Mouse (Mus musculus): Measurements from ENCODE around the gene Setd1b. TPM values are rescaled to one million over a fixed set of nuclear protein-coding genes. Genes with fewer than 3 reads are reported as not detected.

The Setd1b gene
- polyA plus RNA-seq, 1 experiment = 18.5 TPM

GRCm38 (mm10) chr5:123103556-123103955 lies 38.4 kb upstream of the Setd1b start:
- H3K36me3 ChIP-seq (ENCODE audit: control insufficient read depth, insufficient read depth, low read length) = no peaks in the 10 kb centered on the region
- 63% methylated on average over 8 of the region's 8 CpGs for WGBS
- no peak overlapping the region for H3K27ac ChIP-seq (ENCODE audit: insufficient read depth, low read depth, low read length)
- no peaks in the 10 kb centered on the region for H3K27me3 ChIP-seq (ENCODE audit: control insufficient read depth, insufficient read depth, low read length)
- 0 out of 2 replicates have a peak, but pooled peaks cover 2% of the 10 kb centered on the region for H3K4me1 ChIP-seq (ENCODE audit: control insufficient read depth, insufficient read depth, insufficient read length, low read length)
- TF ChIP-seq POLR2A (IDR thresholded peaks at IDR 0.05; ENCODE audit: low read depth, low read length) = no peak
- no peak for TF ChIP-seq CTCF (IDR thresholded peaks at IDR 0.05; ENCODE audit: extremely low read depth, insufficient read length, insufficient replicate concordance, low read depth, low read length)
- H3K4me3 ChIP-seq (ENCODE audit: low read depth, low read length) = no peak overlapping the region

GRCm38 (mm10) chr5:123104769-123105168 lies 37.2 kb upstream of the Setd1b start:
- Histone ChIP-seq H3K4me3 (ENCODE audit: low read depth, low read length) (no peak overlapping the region), H3K27me3 (ENCODE audit: control insufficient read depth, insufficient read depth, low read length) (no peaks in the 10 kb centered on the region), H3K36me3 (ENCODE audit: control insufficient read depth, insufficient read depth, low read length) (no peaks in the 10 kb centered on the region), H3K27ac (ENCODE audit: insufficient read depth, low read depth, low read length) (no peak overlapping the region), H3K4me1 (ENCODE audit: control insufficient read depth, insufficient read depth, insufficient read length, low read length) (0 out of 2 replicates have a peak, but pooled peaks cover 2% of the 10 kb centered on the region)
- TF ChIP-seq POLR2A (IDR thresholded peaks at IDR 0.05; ENCODE audit: low read depth, low read length) (no peak), CTCF (IDR thresholded peaks at IDR 0.05; ENCODE audit: extremely low read depth, insufficient read length, insufficient replicate concordance, low read depth, low read length) (no peak)
- WGBS = 72% methylated on average over 6 of the region's 6 CpGs

- TF ChIP-seq CTCF (IDR thresholded peaks at IDR 0.05; ENCODE audit: extremely low read depth, insufficient read length, insufficient replicate concordance, low read depth, low read length) (no peak), POLR2A (IDR thresholded peaks at IDR 0.05; ENCODE audit: low read depth, low read length) (no peak)
- WGBS = 41% methylated on average over 13 of the region's 13 CpGs
- H3K4me3 ChIP-seq (ENCODE audit: low read depth, low read length) = no peak overlapping the region
- no peak overlapping the region for H3K27ac ChIP-seq (ENCODE audit: insufficient read depth, low read depth, low read length)
- H3K27me3 ChIP-seq (ENCODE audit: control insufficient read depth, insufficient read depth, low read length) = no peaks in the 10 kb centered on the region
- no peaks in the 10 kb centered on the region for H3K36me3 ChIP-seq (ENCODE audit: control insufficient read depth, insufficient read depth, low read length)
- no peaks in the 10 kb centered on the region for H3K4me1 ChIP-seq (ENCODE audit: control insufficient read depth, insufficient read depth, insufficient read length, low read length)
These were observed 32.4 kb upstream of the Setd1b start for GRCm38 (mm10) chr5:123109452-123110203.

DNA sequence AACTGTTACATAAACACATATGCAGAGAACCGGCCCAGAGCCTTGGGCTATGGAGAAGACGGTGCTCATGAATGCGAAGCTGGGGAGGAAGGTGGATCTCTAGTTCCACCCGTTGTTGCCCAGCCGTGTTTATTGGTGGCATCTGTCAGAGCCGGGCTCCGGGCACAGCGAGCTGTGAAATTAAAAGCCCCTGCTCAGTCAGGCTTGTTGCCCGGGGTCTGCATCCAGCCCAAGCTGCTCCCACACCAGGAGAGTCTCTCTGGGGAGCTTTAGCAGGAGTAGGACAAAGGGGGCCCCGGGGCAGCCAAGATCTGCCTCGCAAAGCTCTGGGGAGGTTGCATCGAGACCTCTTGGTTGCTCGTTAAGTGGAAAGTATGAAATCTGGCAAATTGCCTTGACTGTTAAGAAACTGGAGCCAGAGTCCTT lies 31.7 kb upstream of the Setd1b start:
- H3K27me3 ChIP-seq (ENCODE audit: control insufficient read depth, insufficient read depth, low read length) = no peaks in the 10 kb centered on the region
- no peak overlapping the region for H3K4me3 ChIP-seq (ENCODE audit: low read depth, low read length)
- H3K4me1 ChIP-seq (ENCODE audit: control insufficient read depth, insufficient read depth, insufficient read length, low read length) = no peaks in the 10 kb centered on the region
- H3K36me3 ChIP-seq (ENCODE audit: control insufficient read depth, insufficient read depth, low read length) = no peaks in the 10 kb centered on the region
- H3K27ac ChIP-seq (ENCODE audit: insufficient read depth, low read depth, low read length) = no peak overlapping the region
- no peak for TF ChIP-seq CTCF (IDR thresholded peaks at IDR 0.05; ENCODE audit: extremely low read depth, insufficient read length, insufficient replicate concordance, low read depth, low read length)
- no peak for TF ChIP-seq POLR2A (IDR thresholded peaks at IDR 0.05; ENCODE audit: low read depth, low read length)
- WGBS = 77% methylated on average over 13 of the region's 13 CpGs

DNA sequence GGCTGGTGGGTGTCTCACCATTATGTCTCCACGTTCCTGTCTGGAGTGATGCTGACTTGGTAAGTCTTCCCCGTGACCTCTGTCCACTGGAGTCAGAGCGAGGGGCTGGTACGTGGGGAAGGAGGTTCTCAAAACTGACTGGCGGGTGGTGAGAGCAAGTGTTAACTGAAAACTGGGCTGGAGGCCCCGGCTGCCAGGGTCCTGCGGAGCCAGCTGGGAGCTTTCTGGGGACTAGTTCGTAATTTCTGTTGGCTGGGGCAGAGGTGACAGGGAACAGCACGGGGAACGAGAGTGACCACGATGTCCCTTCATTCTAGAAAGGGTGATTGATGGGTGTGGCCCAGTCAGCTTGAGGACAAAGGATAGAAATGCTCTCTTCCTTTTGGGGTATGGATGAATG lies 27.9 kb upstream of the Setd1b start:
- 73% methylated on average over 11 of the region's 11 CpGs for WGBS

DNA sequence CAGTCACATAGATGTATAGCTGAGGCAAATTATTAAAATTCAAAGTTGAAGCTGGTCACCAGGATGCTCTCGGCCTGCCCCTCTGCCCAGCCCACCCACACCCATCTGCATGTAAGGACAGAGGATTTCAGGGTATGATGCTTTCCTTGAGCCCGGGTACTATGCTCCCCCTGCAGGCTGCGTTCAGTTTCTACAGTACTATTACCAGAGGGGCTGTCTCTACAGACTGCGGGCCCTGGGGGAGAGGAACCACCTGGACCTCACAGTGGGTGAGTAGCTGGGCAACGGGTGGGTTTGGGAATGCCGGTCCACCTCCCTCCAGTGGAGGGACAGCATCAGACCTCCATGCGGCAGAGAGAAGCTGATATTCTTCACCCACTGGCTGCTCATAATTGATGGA lies 27.1 kb upstream of the Setd1b start:
- Histone ChIP-seq H3K4me1 (ENCODE audit: control insufficient read depth, insufficient read depth, insufficient read length, low read length) (no peaks in the 10 kb centered on the region), H3K36me3 (ENCODE audit: control insufficient read depth, insufficient read depth, low read length) (peaks cover 12% of the 10 kb centered on the region), H3K27me3 (ENCODE audit: control insufficient read depth, insufficient read depth, low read length) (no peaks in the 10 kb centered on the region), H3K4me3 (ENCODE audit: low read depth, low read length) (no peak overlapping the region), H3K27ac (ENCODE audit: insufficient read depth, low read depth, low read length) (no peak overlapping the region)
- 52% methylated on average over 7 of the region's 7 CpGs for WGBS
- TF ChIP-seq CTCF (IDR thresholded peaks at IDR 0.05; ENCODE audit: extremely low read depth, insufficient read length, insufficient replicate concordance, low read depth, low read length) (peak; percentile 7; the same call in 1 of the 2 replicates), POLR2A (IDR thresholded peaks at IDR 0.05; ENCODE audit: low read depth, low read length) (no peak)

More for the DNA sequence above, 27.9 kb upstream of the Setd1b start:
- Histone ChIP-seq H3K4me1 (ENCODE audit: control insufficient read depth, insufficient read depth, insufficient read length, low read length) (no peaks in the 10 kb centered on the region), H3K4me3 (ENCODE audit: low read depth, low read length) (no peak overlapping the region), H3K27me3 (ENCODE audit: control insufficient read depth, insufficient read depth, low read length) (no peaks in the 10 kb centered on the region), H3K36me3 (ENCODE audit: control insufficient read depth, insufficient read depth, low read length) (peaks cover 7% of the 10 kb centered on the region), H3K27ac (ENCODE audit: insufficient read depth, low read depth, low read length) (no peak overlapping the region)
- TF ChIP-seq POLR2A (IDR thresholded peaks at IDR 0.05; ENCODE audit: low read depth, low read length) = no peak
- TF ChIP-seq CTCF (IDR thresholded peaks at IDR 0.05; ENCODE audit: extremely low read depth, insufficient read length, insufficient replicate concordance, low read depth, low read length) = no peak

DNA sequence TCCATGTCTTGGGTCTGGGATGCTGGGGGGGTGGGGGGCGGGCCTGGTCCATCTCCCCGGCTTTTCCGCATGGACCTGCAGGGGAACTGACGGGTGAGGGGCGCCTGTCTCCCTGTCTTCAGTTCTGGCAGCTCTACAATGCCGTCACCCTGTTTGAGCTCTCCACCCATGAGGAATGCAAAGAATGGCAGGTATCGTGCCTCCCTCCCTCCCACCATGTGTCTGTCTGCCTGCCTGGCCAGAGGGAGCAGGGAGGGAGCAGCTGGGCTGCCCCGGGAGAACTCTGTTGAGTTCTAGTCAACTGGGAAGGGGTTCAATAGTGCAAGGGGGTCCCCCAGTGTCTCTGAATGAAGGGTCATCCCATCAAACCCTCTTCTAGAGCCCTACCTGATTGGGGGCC lies 25.9 kb upstream of the Setd1b start:
- Histone ChIP-seq H3K4me3 (ENCODE audit: low read depth, low read length) (no peak overlapping the region), H3K4me1 (ENCODE audit: control insufficient read depth, insufficient read depth, insufficient read length, low read length) (no peaks in the 10 kb centered on the region)
- 67% methylated on average over 8 of the region's 8 CpGs for WGBS

More for the DNA sequence above, 25.9 kb upstream of the Setd1b start:
- H3K36me3 ChIP-seq (ENCODE audit: control insufficient read depth, insufficient read depth, low read length) = peaks cover 16% of the 10 kb centered on the region
- no peak for TF ChIP-seq POLR2A (IDR thresholded peaks at IDR 0.05; ENCODE audit: low read depth, low read length)
- TF ChIP-seq CTCF (IDR thresholded peaks at IDR 0.05; ENCODE audit: extremely low read depth, insufficient read length, insufficient replicate concordance, low read depth, low read length) = no peak
- no peaks in the 10 kb centered on the region for H3K27me3 ChIP-seq (ENCODE audit: control insufficient read depth, insufficient read depth, low read length)
- no peak overlapping the region for H3K27ac ChIP-seq (ENCODE audit: insufficient read depth, low read depth, low read length)
